Mouse (Mus musculus): Measurements from ENCODE around the gene Kremen2.

Gene Kremen2

DNA sequence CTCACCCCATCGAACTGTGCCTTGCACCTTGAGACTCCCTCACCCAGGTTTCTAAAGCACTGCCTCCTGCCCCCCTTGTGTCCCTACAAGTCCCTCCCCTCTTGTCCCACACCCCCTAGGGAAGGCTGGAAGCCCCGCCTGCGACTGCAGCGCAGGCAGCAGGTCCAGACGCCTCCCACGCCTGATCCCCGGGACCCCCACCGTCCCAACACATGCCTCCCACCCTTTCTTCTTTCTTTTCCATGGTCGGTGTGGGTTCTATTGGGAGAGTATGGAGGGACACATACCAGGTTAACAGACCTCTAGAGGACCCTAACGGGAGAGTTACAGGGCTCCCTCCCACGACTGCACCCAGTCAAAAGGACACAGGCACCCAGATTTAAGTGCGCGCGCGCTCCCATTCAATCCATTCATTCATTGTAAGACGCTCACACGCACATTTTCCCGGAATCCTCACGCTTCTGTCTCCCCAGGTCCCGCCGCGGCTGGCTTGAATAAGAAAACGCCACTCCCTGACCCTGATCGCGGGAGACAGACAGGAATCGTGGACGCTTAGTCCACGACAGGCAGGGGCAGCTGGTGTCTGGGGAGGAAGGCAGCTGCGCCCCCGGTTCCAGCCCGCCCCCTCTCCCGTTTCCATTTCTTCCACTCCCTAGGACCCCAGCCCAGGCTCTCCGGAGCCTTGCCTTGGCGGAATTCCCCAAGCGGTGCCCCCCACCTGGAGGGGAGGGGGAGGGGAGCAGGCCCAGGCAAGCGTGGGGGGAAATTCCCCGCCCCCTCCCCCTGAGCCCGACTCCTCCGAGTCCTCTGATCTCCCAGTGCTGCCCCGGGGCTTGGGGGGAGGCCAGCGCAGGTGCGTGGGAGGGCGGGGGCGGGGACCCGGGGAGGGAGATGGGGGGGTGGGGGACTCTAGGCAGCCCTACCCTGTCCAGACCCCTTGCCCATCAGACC, at the start of gene Kremen2:
Kremen2 (minus strand) TSS at position 533 of the 951 bp plus-strand sequence.
- TF ChIP-seq GATA4 (IDR thresholded peaks at IDR 0.05; ENCODE audit: insufficient replicate concordance, low read length): no peak

GRCm38 (mm10) chr17:23795323-23795722, 49.7 kb upstream of the Kremen2 start:
- no peak for TF ChIP-seq GATA4 (IDR thresholded peaks at IDR 0.05; ENCODE audit: insufficient replicate concordance, low read length)

GRCm38 (mm10) chr17:23791079-23791357, 45.4 kb upstream of the Kremen2 start:
- no peak for TF ChIP-seq GATA4 (IDR thresholded peaks at IDR 0.05; ENCODE audit: insufficient replicate concordance, low read length)

- TF ChIP-seq GATA4 (IDR thresholded peaks at IDR 0.05; ENCODE audit: insufficient replicate concordance, low read length): no peak
Measured at GRCm38 (mm10) chr17:23790269-23791078, 44.8 kb upstream of the Kremen2 start, which contains the start of gene Srrm2. TSS of gene Srrm2 (plus strand) at chr17:23790532.

DNA sequence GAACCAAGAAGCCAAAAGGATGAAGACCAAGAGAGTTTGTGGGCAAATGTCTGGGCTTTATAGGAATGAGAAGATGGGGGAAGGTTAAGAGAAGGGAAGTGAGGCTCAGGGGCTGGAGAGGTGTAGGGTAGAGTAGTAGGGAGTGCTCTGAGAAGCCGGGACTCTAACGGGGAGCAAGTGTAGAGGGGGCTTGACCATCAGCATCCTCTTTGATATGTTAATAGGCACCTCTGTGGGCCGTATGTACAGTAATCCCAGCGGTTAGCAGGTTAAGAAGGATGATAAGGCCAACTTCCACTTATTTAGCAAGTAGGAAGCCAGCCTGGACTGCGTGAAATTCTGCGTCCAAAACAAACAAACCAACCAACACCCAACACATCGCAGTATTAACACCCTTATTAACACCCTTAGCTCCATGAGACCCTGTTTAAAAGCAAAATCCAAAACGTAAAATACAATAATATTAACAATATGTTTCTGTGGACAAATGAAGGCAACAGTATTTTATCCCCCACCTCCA, 44.2 kb upstream of the Kremen2 start:
- TF ChIP-seq GATA4 (IDR thresholded peaks at IDR 0.05; ENCODE audit: insufficient replicate concordance, low read length): no peak

GRCm38 (mm10) chr17:23788973-23789372, 43.3 kb upstream of the Kremen2 start:
- TF ChIP-seq GATA4 (IDR thresholded peaks at IDR 0.05; ENCODE audit: insufficient replicate concordance, low read length): no peak

DNA sequence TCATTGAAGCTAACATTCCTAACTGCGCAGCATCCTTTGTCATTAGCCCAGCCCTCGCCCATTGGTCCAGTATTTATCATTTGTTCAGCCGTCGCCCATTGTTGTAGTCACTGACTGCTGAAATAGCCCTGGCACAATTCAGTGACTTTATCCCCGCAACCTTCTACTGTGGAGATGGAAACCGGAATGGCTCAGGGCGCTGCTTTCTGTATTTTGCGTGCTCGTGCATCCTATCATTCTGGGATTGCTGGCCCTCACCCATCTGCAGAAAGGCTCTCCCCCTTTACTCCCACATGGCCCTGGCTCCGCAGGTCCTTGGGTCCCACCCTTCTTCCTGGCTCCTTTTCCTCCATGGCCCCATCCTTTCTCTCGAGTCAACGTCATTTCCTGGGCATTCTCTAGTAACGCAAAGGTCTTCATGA, 40.9 kb upstream of the Kremen2 start:
- no peak for TF ChIP-seq GATA4 (IDR thresholded peaks at IDR 0.05; ENCODE audit: insufficient replicate concordance, low read length)

GRCm38 (mm10) chr17:23785561-23786471, 40.2 kb upstream of the Kremen2 start, which contains the start of gene Flywch2:
TSS of gene Flywch2 (minus strand) at chr17:23786081.
- TF ChIP-seq GATA4 (IDR thresholded peaks at IDR 0.05; ENCODE audit: insufficient replicate concordance, low read length): no peak

GRCm38 (mm10) chr17:23783352-23783751, 37.7 kb upstream of the Kremen2 start:
- no peak for TF ChIP-seq GATA4 (IDR thresholded peaks at IDR 0.05; ENCODE audit: insufficient replicate concordance, low read length)

GRCm38 (mm10) chr17:23778447-23778846, 32.8 kb upstream of the Kremen2 start:
- TF ChIP-seq GATA4 (IDR thresholded peaks at IDR 0.05; ENCODE audit: insufficient replicate concordance, low read length): no peak

GRCm38 (mm10) chr17:23777141-23777540, 31.5 kb upstream of the Kremen2 start:
- no peak for TF ChIP-seq GATA4 (IDR thresholded peaks at IDR 0.05; ENCODE audit: insufficient replicate concordance, low read length)

GRCm38 (mm10) chr17:23776216-23776615, 30.6 kb upstream of the Kremen2 start:
- no peak for TF ChIP-seq GATA4 (IDR thresholded peaks at IDR 0.05; ENCODE audit: insufficient replicate concordance, low read length)

DNA sequence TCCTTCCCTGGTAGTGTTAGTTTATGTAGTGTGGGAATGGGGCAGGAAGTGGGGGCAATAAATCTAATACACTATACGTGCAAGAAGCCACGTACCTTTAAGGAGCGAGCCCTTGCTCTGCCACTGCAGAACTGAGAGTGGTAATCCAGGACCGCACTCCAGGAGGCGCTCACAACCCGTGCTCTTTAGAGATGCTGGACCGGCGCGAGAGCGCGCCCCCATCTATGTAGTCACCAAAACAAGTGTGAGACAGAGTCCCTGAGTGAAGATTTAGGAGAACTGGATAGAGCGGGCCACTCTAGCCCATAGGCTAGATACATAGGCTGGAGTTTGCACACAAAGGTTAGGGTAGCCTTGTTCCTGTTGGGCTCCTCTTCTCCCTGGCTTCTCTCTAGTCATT, 28.5 kb upstream of the Kremen2 start:
- no peak for TF ChIP-seq GATA4 (IDR thresholded peaks at IDR 0.05; ENCODE audit: insufficient replicate concordance, low read length)

- no peak for TF ChIP-seq GATA4 (IDR thresholded peaks at IDR 0.05; ENCODE audit: insufficient replicate concordance, low read length)
Measured at GRCm38 (mm10) chr17:23773676-23774075, 28.0 kb upstream of the Kremen2 start.
